Mouse (Mus musculus) erythroblast, embryonic 14.5 days (primary cell): Measurements from ENCODE around the gene Cdk20.

Experiments used
- GATA1 ChIP-seq: IDR thresholded peaks from 2 replicates; pipeline ENCODE4 v1.6.1; 2012; ENCODE audit warnings: low read length, inconsistent platforms, mixed read lengths
- TAL1 ChIP-seq: IDR thresholded peaks from 3 replicates; pipeline ENCODE4 v1.6.1; 2012; ENCODE audit warnings: low read length, inconsistent platforms, mixed read lengths

DNA sequence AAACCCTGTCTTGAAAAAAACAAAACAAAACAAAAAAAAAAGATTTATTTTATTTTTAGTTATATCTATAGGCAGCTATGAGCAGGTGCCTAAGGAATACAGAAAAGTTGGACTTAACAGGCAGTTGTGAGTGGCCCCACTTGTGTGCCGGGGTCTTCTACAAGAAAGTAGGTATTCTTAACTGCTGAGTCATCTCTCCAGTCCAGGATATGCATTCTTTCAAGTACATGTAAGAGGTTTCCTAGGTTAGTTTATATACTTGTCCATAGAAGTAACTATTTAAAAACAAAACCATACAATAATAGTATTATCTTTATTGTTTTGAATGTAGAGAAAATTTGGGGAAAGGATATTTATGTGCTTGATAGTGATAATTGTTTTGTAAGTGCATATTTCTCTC is 11.3 kb upstream of the Cdk20 start:
- TF ChIP-seq GATA1, result no peak
- no peak for TF ChIP-seq TAL1
